Mouse (Mus musculus): ENCODE data around the gene Adarb1.

- TF ChIP-seq CTCF (IDR thresholded peaks at IDR 0.05; ENCODE audit: low read depth), result no peak
- TF ChIP-seq EP300 (optimal IDR thresholded peaks at IDR 0.05), result no peak
These were observed 76.4 kb downstream of the Adarb1 start for GRCm38 (mm10) chr10:77341711-77342110.

All from stomach, postnatal 0 days (tissue).